Mouse (Mus musculus): ENCODE data around the gene Ablim1.

The Ablim1 gene

GRCm38 (mm10) chr19:57181317-57181716 is 133.4 kb downstream of the Ablim1 start:
- peak in 1 of 2 experiments; percentile 28 for DNase-seq

- peak in 1 of 2 experiments; percentile 17 for DNase-seq
Measured at GRCm38 (mm10) chr19:57180908-57181307, 133.8 kb downstream of the Ablim1 start.

DNA sequence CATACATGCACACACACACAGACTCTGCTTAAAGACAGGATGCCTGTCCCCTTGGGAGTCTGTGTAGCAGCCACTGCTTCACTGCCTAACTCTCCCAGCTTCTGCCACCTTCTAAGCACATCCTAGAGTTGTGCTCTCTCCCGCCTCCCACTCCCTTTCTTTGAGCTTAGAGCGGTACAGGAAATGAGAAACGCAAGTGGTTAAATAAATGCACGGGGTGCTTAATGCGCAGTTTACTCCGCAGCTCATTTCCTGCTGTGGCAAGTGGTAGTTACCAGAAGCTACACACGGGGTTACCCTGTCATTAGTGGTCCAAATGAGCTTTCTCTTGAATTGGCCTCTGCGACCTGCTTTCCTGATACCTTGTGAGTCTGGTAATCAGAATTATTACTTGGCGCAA is 134.4 kb downstream of the Ablim1 start:
- DNase-seq: peak in 1 of 2 experiments; percentile 14

DNA sequence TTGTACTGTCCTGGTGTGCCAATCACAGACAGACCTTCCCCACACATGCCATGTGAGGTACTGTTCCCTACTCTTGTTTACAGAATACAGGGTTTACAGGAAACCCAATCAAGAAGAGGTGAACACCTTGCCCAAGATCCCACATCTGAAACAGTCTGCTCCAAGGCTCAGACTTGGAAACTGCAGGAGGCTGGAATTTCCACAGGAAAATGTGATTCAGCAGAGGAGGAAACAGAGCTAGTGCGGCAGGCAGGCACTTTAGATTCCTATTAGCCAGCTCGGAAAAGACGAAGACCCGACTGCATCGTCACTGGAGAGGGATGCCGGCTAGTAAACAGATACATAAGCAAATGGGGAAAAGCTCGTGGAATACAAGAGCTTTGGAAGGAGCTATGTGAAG is 135.4 kb downstream of the Ablim1 start:
- peak in 1 of 2 experiments; percentile 11 for DNase-seq

DNA sequence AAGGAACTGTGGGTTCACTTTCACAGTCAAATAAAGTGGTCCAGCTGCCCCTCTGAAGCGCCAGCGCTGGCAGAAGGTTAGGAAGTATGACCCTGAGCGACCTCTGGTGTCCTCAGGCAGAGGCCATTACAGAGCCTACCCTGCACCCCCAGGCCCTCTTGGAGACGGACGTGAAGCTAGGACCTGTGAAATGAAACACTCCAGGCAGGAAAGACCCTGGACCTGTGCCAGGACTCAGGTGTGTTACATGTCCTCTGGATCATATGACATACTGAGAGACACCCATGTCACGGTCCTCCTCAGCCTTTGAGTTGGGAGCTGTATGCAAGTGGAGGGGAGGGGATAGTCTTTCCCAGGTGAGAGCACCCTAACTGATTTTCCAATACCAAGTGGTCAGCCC is 137.4 kb downstream of the Ablim1 start:
- DNase-seq: peak in 1 of 2 experiments; percentile 27

- peak in 1 of 2 experiments; percentile 36 for DNase-seq
Measured at GRCm38 (mm10) chr19:57175077-57175476, 139.6 kb downstream of the Ablim1 start.

- peak in 1 of 2 experiments; percentile 5 for DNase-seq
Measured at GRCm38 (mm10) chr19:57174541-57174940, 140.2 kb downstream of the Ablim1 start.

- peak in 1 of 2 experiments; percentile 10 for DNase-seq
Measured at GRCm38 (mm10) chr19:57174045-57174444, 140.7 kb downstream of the Ablim1 start.

DNA sequence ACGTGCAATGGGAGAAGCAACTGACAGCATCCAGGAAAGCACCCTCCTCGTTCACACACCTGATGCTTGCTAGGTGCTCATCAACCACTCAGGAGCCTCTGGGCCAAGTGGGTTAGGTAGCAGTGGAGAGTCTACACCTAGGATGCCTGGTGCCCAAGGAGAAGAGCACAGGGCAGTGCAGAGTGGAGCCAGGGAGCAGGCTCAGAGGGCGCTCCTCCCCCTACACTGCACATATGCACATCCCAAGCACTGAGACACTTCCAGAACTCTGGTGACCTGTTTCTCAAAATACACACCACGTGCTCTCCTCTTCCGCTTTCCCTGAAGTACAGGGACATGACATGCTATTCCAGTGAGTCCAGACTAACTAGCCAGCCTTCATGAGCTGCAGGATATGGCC is 142.4 kb downstream of the Ablim1 start:
- no peak for DNase-seq

DNA sequence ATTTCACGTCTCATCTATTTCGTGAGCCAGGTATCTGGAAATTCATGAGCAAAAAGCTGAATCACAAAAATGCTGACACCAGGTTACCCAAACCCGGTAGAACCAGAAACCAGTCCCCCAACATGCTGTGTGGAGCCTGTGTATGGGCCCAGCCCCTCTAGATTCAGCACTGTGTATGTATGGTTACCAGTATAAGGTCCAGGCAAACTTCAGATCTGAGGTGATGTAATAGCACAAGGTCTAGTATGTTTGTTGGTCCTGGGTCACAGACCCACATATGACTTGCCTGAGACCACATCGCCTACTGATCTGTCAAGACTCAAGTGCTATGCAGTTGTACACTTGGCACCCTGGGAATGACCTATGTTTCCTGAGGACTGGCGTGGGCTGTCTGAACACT is 143.8 kb downstream of the Ablim1 start:
- no peak for DNase-seq

DNA sequence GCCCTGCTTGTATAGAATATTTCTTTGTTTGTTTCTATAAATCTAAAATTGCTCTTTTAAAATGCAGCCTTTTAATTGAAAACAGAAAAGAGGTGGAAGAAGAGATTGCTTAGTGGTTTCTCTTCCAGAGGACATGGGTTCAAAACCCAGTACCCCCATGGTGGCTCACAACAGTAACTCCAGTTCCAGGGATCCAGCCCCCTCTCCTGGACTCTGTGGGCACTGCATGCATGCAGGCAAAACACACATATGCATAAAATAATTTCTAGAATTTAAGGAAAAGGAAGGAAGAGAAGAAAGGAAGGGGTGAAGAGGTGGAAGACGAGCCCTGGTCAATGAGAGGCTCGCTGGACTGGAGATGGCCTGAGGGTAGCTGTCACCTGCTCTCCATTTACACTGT is 145.2 kb downstream of the Ablim1 start:
- DNase-seq: no peak

GRCm38 (mm10) chr19:57167721-57168120 is 147.0 kb downstream of the Ablim1 start:
- DNase-seq: no peak

- DNase-seq: no peak
Measured at GRCm38 (mm10) chr19:57164882-57165281, 149.8 kb downstream of the Ablim1 start.

DNA sequence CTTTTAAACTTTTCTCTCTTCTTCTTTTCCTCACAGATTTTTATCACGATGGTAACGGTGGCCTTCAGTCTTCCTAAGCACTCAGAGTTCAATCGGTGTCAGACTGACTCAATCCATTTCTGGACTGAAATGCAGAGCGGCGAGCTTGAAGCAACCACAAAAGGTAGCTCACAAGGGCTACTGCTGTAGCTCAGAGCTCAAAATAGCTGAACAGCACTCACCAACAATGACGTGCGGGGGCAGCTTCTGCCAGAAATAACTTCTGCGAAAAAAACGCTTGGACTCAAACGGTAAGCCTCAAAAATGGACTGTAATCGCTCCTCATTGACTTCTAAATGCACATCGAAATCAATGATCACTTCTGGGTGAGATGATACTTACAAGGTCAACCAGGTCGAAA is 151.4 kb downstream of the Ablim1 start:
- no peak for DNase-seq

- DNase-seq: no peak
Measured at GRCm38 (mm10) chr19:57161978-57162727, 152.6 kb downstream of the Ablim1 start.

- peak in 1 of 2 experiments; percentile 71 for DNase-seq
Measured at GRCm38 (mm10) chr19:57161010-57161660, 153.6 kb downstream of the Ablim1 start.

GRCm38 (mm10) chr19:57157731-57158343 is 156.9 kb downstream of the Ablim1 start:
- no peak for DNase-seq

DNA sequence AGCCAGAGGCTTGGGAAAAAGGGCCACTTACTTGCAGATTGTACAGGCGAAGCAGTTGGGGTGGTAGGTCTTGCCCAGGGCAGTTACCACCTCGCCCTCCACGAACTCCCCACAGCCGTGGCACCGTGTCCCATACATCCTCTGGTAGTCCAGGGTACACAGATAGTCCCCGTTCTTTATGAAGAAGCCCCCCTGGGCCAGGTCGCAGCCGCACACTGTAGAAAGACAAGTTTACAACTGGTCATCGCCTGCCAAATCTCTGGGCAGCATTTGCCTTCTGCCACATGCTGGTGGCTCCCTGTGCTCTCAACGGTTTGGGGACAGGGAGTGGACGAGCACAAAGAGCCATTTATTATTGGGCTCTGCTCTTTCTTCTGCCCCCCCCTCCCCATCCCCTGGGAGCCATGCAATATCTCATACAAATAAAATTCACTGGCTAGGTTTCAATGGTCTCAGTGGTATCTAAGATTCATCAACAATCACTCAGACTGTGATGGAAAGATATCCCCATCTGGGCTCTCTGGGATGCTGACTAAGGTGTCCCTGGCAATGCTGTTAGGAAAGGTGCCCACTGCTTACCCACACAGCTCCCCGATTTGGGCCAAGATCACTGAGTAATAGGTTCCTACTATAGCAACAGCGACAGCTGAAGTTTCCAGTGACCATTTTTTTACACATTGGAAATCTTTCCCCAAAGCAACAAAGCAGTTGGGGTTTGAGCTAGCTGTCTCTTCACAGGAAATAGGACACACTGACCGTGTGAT is 159.4 kb downstream of the Ablim1 start:
- no peak for DNase-seq

GRCm38 (mm10) chr19:57152357-57152756 is 162.4 kb downstream of the Ablim1 start:
- peak; percentile 72 to 83 for DNase-seq

DNA sequence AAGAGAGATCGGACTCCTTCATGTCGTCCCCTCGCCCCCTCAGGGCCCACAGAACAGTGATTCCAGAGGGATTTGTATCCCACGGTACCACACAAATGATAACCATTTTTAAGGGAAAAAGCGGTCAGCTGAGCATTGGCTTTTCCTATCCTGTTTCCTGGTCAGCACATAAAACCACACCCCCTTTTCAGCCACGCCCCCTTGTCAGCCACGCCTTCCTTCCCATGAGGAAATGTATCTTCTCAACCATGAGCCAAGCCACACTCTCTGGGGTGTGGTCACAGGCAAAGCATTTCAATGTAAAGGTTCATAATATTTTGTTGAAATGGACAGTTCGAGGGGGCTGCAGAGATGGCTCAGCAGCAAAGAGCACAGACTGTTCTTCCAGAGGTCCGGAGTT is 163.2 kb downstream of the Ablim1 start:
- DNase-seq: no peak

DNA sequence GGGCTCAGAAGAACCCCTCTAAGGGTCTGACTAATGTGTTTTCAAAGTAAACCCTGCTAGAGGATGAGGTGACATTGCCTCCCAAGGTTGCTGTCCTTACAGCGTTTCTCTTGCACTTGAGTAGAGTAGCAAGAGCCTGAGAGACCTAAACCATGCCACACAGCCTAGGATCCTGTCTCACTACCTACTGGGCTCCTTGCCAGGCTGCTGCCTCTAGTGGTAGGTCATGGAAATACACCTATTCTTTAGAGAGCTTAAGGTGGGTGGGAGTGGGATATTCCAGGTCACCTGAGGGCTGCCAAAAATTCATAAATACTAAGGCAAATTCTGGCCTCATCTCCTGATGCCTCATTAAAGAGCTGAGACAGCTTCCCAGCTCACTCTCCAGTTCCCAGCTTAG is 164.4 kb downstream of the Ablim1 start:
- DNase-seq: peak; percentile 23 to 64

- DNase-seq: no peak
Measured at GRCm38 (mm10) chr19:57147746-57148145, 167.0 kb downstream of the Ablim1 start.

DNA sequence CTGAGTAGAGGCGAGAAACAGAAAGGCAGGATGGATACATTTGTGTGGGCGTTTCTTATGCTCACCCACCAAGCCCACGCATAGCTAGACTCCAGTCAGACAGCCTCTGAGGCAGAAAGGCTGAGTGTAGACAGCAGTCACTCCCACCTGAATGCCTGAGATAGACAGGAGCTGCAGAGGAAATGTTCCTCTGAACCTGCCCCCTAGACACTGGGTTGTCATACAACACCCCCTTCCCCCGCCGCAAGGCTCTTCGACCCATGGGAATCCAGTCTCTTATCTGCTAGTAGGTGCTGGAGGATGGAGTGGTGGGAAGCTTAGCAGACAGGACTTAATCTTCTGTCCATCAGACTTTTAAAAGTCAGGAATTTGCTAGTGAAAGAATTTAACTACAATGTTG is 167.8 kb downstream of the Ablim1 start:
- peak in 1 of 2 experiments; percentile 3 for DNase-seq

All from lung, postnatal 4 days (tissue).